23 mouse cellular contexts compared by ENCODE assay signal in genomic region chr7:111211641-111212040, GRCm38 (mm10).
DNase-seq lines count a peak whose midpoint lies in the region; ATAC-seq and TF ChIP-seq lines count a peak whose summit lies in the region.
"Had no signal": no experiment of that assay in that cellular context is flagged by ENCODE, and none has a peak within 500 bp of the region (broad histone marks: within the 10 kb centered on the region; RNA-seq: fewer than 3 reads in every experiment).

No protein-coding gene starts in this region.

- H3K4me1 ChIP-seq in hindbrain, postnatal 0 days (ENCODE audit: insufficient read depth, low read length): no peaks in the 10 kb centered on the region
- peaks cover 11% of the 10 kb centered on the region; the same call in 1 of the 2 replicates for H3K4me1 ChIP-seq in hindbrain, embryonic 14.5 days (replicated peaks; ENCODE audit: control insufficient read depth, insufficient read depth, low read length)
- H3K4me1 ChIP-seq: intestine, embryonic 15.5 days; limb, embryonic 13.5 days had no signal

- H3K4me3 ChIP-seq in hindbrain, postnatal 0 days (ENCODE audit: low read length): no peak overlapping the region
- H3K4me3 ChIP-seq in hindbrain, embryonic 14.5 days (replicated peaks; ENCODE audit: low read length): no peak overlapping the region
- H3K4me3 ChIP-seq: forebrain, embryonic 13.5 days; hindbrain, embryonic 13.5 days; intestine, embryonic 15.5 days; layer of hippocampus, adult 2 months; limb, embryonic 13.5 days; liver, embryonic 12.5 days; midbrain, embryonic 13.5 days had no signal

- 47% methylated on average over 11 of the region's 11 CpGs for WGBS in hindbrain, postnatal 0 days
- 51% methylated on average over 11 of the region's 11 CpGs for WGBS in hindbrain, embryonic 14.5 days

- no peaks in the 10 kb centered on the region for H3K9me3 ChIP-seq in hindbrain, postnatal 0 days (ENCODE audit: low read length)
- H3K9me3 ChIP-seq in hindbrain, embryonic 14.5 days (ENCODE audit: control insufficient read depth, low read length): no peaks in the 10 kb centered on the region
- H3K9me3 ChIP-seq: forebrain, embryonic 13.5 days; hindbrain, embryonic 13.5 days; intestine, embryonic 15.5 days; limb, embryonic 13.5 days; liver, embryonic 12.5 days; midbrain, embryonic 13.5 days had no signal

- TF ChIP-seq POLR2A in brain, embryonic 14.5 days (IDR thresholded peaks at IDR 0.05; ENCODE audit: borderline replicate concordance, extremely low read depth, insufficient read depth, insufficient read length, poor library complexity, severe bottlenecking): no peak

- H3K27ac ChIP-seq in hindbrain, postnatal 0 days: no peak overlapping the region
- no peak overlapping the region for H3K27ac ChIP-seq in hindbrain, embryonic 14.5 days
- H3K27ac ChIP-seq: forebrain, embryonic 13.5 days; hindbrain, embryonic 13.5 days; intestine, embryonic 15.5 days; layer of hippocampus, adult 2 months; limb, embryonic 13.5 days; liver, embryonic 12.5 days; midbrain, embryonic 13.5 days had no signal

- no peaks in the 10 kb centered on the region for H3K36me3 ChIP-seq in hindbrain, postnatal 0 days (ENCODE audit: insufficient read depth, low read length)
- no peaks in the 10 kb centered on the region for H3K36me3 ChIP-seq in hindbrain, embryonic 14.5 days (replicated peaks; ENCODE audit: control insufficient read depth, insufficient read depth)
- H3K36me3 ChIP-seq: hindbrain, embryonic 13.5 days; intestine, embryonic 15.5 days; limb, embryonic 13.5 days; liver, embryonic 12.5 days; midbrain, embryonic 13.5 days had no signal

- no peak overlapping the region for H3K9ac ChIP-seq in hindbrain, postnatal 0 days (replicated peaks; ENCODE audit: low read length)
- H3K9ac ChIP-seq in hindbrain, embryonic 14.5 days: no peak overlapping the region
- H3K9ac ChIP-seq: forebrain, embryonic 13.5 days; hindbrain, embryonic 13.5 days; intestine, embryonic 15.5 days; limb, embryonic 13.5 days; liver, embryonic 12.5 days; midbrain, embryonic 13.5 days had no signal

- no peak for TF ChIP-seq CTCF in hindbrain, postnatal 0 days (IDR thresholded peaks at IDR 0.05; ENCODE audit: low read depth)
- no peak for TF ChIP-seq CTCF in brain, embryonic 14.5 days (IDR thresholded peaks at IDR 0.05; ENCODE audit: borderline replicate concordance, extremely low read depth, insufficient read depth, insufficient read length)

- DNase-seq in cerebellum, postnatal 14 days: peak; percentile 44 to 48
- no peak for DNase-seq in cerebellum, adult 11 months
- DNase-seq in hindbrain, postnatal 0 days (ENCODE audit: low spot score): peak; percentile 28
- no peak for DNase-seq in hindbrain, embryonic 14.5 days (ENCODE audit: low spot score)
- DNase-seq in brain, embryonic 14.5 days (ENCODE audit: low read depth): peak; percentile 3
- DNase-seq in retina, embryonic 14.5 days (ENCODE audit: low spot score): peak; percentile 87
- DNase-seq in urinary bladder, postnatal 25 days (ENCODE audit: low spot score): no peak
- DNase-seq: adrenal gland, postnatal 14 days; cerebellum, adult 9-11 months; kidney, postnatal 25 days; layer of hippocampus, postnatal 36 days; lung, adult 18-20 months; lung, postnatal 14 days; thymus, adult 18-20 months; thymus, postnatal 36 days had no signal

- H3K27me3 ChIP-seq in hindbrain, postnatal 0 days (ENCODE audit: insufficient read depth, low read length): no peaks in the 10 kb centered on the region
- H3K27me3 ChIP-seq in hindbrain, embryonic 14.5 days (ENCODE audit: control insufficient read depth, insufficient read depth, low read length): no peaks in the 10 kb centered on the region
- H3K27me3 ChIP-seq: forebrain, embryonic 13.5 days; hindbrain, embryonic 13.5 days; intestine, embryonic 15.5 days; limb, embryonic 13.5 days; midbrain, embryonic 13.5 days had no signal

- no peak overlapping the region for H3K4me2 ChIP-seq in hindbrain, postnatal 0 days (ENCODE audit: low read depth, low read length)
- no peak overlapping the region for H3K4me2 ChIP-seq in hindbrain, embryonic 14.5 days (replicated peaks)
- H3K4me2 ChIP-seq: forebrain, embryonic 13.5 days; heart, embryonic 11.5 days; hindbrain, embryonic 13.5 days; intestine, embryonic 15.5 days; limb, embryonic 13.5 days; liver, embryonic 12.5 days; midbrain, embryonic 13.5 days had no signal

- 0 out of 2 replicates have a peak, but pooled peaks have one; percentile 35 for ATAC-seq in hindbrain, postnatal 0 days
- ATAC-seq in hindbrain, embryonic 14.5 days (ENCODE audit: low FRiP score): no peak
- ATAC-seq: forebrain, embryonic 13.5 days; intestine, embryonic 15.5 days; liver, embryonic 12.5 days; midbrain, embryonic 13.5 days had no signal

Comparison
In these comparisons a context has a peak if more than half of its experiments do, and no peak if none do; other contexts are left out.
1. DNase-seq: peak in cerebellum, postnatal 14 days (2 of 2), hindbrain, postnatal 0 days (single experiment), brain, embryonic 14.5 days (single experiment) and retina, embryonic 14.5 days (single experiment); none in cerebellum, adult 11 months (single experiment), hindbrain, embryonic 14.5 days (single experiment) and urinary bladder, postnatal 25 days (single experiment).